Mouse (Mus musculus): Measurements from ENCODE around the gene Tbck. TPM values are rescaled to one million over a fixed set of nuclear protein-coding genes. Genes with fewer than 3 reads are reported as not detected.
A peak's percentile ranks its signal among the peaks of the same experiment; 100 is the strongest.

Tbck gene
- 10 to 100 TPM; 29.4 to 30.8 TPM for total RNA-seq (2021)

DNA sequence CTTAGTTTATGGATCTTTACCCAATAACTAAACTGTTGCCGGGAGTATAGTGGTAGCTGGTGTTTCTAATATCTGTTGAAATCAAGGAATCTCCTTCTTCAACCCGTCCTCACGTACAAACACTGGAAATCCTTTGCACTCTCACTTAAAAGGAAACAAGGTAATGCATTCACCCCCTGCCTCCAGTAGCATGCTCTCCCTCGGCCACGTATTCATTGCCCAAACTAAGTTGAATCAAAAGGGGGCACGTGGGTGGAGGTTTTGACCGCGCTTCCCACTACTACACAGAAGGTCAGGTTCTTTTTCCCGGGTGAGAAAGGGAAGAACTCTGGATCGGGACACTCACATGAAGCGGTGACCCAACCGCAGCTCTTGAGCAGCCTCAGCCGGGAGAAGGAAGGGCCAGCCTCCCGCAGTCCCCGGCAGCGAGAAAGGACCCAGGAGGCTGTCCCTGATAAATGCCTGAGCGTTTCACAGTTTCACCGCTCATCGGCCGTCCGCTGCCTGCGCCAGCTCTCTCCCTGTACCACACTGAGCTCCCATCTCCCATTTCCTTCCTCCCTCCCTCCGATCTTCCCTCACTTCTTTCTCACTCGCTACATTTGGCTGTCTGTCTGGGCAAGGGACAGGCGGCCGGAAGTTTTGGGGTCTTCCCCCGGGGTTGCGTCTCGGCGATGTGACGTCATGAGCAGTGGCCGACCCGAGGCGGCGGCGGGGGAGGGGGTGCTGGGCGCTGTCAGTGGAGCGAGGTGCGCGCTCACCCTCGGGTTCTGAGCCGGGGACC lies at the start of gene Tbck:
Tbck (plus strand) TSS at position 698 of the 784 bp plus-strand sequence.
- intact Hi-C loops (cut with DNase I) = no loop called here
- peak; percentile 96 for DNase-seq (ENCODE audit: low spot score in 2 of 2)

DNA sequence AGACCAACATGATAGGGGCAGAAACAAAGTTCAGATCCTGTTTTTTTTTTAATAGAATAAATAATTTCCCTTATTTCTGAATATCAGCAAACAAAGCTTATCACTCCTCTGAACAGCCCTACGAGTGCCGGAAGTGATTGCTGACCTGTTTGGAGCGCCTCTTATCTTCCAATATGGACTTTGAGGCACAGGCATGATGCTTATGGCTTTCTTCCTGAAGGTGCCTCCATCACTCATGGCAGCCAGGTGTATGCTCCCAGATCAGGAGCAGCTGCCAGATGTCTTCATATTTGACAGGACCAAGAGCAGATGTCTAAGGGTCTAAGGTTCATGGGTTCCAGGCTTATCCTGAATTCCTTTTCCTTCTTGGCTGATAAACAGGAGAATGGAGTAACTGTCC lies 46.9 kb upstream of the Tbck start:
- intact Hi-C loops (cut with DNase I) = no loop called here

DNA sequence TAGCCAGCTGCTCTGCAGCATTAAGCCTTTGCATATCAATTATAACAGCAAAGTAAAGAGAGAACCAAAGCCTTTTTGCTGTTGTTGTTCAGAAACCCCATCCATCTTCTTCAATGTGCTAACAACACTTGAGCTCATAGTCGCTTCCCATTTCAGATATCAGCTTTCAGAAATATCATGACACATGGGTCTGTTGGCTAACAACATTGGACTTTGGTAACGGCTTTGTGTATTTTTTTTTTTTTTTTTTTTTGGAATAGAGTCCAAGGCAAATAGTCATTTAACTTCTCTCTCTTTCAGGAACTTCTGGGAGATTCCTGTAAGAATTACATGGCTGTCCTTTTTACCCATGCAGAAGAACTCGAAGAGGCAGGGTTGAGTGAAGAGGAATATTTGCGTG lies 39.9 kb upstream of the Tbck start:
- intact Hi-C loops (cut with DNase I) = no loop called here
- DNase-seq (ENCODE audit: low spot score in 2 of 2) = no peak

More for the DNA sequence above, 46.9 kb upstream of the Tbck start:
- no peak for DNase-seq (ENCODE audit: low spot score in 2 of 2)

DNA sequence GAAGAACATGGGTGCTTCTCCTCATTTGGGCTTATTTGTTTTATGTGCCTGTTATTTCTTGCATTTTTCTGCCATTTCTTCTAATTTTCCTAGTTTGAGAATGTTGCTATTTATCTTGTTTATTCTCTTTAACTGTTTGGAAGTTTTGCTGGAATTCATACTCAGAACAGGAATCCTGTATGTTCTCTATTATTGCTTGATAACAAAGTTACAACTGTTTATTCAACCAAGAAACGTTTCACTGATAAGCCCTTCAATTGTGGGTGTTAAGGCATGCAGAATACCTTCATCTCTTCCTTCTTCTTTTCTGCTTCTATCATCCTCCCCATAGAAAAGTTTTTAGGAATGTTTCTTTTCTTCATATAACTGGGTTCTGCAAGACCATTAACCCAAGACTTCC lies 37.1 kb upstream of the Tbck start:
- DNase-seq (ENCODE audit: low spot score in 2 of 2) = no peak
- intact Hi-C loops (cut with DNase I) = no loop called here

DNA sequence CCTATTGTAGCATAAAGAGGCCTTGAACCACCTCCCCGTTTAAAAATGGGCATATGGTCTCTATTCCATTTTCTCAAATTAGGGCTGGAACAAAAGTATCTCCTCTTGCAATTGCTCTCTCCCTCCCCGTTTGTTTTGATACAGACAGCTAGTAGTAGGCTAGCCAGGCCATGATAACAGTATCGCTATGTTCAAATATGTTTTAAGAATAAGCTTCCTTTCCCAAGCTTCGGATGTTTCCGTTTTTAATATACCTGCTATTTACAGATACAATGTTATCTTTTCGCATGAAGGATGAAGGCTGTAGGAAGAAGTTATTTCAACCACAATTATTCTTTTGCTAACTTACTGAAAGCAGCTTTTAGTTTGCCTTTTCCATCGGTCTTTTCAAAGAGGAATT lies 34.6 kb upstream of the Tbck start:
- intact Hi-C loops (cut with DNase I) = no loop called here
- DNase-seq (ENCODE audit: low spot score in 2 of 2) = no peak

DNA sequence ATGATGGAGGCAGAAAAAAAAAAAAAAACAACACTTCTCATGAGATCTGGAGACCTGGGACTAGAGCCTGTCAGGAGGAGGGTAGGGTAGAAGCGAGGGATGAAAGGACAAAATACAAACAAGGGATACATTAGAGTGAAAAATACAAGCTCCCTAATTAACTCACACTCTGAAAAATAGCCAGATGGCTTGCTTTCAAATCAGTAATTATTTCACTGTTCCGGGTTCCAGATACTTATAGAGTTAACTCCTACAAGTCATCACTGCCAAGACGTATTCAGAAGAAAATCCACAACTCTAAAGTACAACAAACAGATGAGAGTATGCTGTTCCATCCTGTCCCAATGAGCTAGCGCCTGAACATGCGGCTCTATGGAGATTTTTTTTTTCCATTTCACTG lies 33.8 kb upstream of the Tbck start:
- DNase-seq (ENCODE audit: low spot score in 2 of 2) = no peak
- intact Hi-C loops (cut with DNase I) = no loop called here

DNA sequence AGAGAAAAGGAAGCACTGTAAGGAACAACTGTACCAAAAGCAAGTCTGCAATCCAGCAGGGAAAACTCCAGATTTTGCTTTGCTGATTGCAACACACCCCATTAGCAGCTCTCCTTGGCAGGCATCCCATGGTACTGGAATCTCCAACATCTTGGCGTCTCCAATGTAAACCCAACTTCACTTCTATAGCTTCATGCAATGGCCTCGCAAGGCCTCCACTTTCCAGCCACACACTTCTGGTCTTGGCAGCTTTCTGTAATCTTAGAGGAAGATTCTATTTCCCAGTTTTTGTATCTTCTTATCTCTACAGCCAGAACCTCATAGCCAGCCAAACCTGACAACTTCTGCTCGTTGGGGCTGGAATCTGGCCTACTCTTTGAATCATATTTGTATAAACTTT lies 32.2 kb upstream of the Tbck start:
- DNase-seq (ENCODE audit: low spot score in 2 of 2) = no peak
- intact Hi-C loops (cut with DNase I) = no loop called here

DNA sequence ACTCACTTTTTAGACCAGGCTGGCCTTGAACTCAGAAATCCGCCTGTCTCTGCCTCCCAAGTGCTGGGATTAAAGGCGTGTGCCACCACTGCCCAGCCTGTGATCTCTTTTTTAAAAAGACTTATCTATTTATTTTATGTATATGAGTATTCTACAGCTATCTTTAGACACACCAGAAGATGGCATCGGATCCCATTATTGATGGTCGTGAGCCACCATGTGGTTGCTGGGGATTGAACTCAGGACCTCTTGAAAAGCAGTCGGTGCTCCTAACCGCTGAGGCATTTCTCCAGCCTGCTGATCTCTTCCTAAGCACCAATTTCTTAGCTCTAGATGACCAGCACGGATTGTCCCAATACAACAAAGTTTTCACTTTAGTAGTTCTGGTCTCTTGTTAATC lies 30.0 kb upstream of the Tbck start:
- no peak for DNase-seq (ENCODE audit: low spot score in 2 of 2)
- intact Hi-C loops (cut with DNase I) = no loop called here

DNA sequence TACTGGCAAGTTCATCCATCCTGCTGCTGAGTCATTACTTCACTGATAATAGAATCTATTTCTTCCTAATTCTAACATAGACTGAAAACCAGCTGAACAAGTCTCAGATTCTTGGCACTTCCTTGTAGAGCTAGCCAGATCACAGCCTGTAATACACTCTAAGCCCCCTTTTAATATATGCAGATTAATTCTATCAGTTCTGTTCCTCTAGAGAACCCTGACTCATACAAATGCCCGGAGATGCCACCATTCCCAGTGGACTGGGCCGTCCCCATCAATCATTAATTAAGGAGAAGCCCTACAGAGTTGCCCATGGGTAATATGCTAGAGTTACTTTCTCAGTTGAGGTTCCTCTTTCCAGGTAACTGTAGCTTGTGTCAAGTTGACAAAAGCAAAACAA lies 28.0 kb upstream of the Tbck start:
- no peak for DNase-seq (ENCODE audit: low spot score in 2 of 2)
- intact Hi-C loops (cut with DNase I) = no loop called here

DNA sequence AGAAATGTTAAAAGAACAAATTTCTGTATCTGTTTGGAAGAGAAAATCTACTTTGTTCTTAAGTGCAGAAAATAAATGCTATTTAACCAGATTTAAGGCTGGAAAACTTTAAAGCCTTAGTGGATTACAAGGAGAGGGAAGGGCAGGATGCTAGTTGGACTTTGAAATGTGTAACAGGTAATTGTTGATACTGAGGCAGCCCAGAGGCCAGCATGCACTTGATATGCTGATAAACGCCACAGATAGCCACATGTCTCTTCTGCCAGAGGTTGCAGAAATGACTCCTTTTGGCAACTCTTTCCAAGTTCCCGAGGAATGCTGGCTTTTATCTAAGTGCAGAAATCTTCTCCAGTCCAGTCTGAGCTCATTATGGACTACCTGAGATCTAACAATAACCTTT lies 6.5 kb upstream of the Tbck start:
- intact Hi-C loops (cut with DNase I) = no loop called here
- DNase-seq (ENCODE audit: low spot score in 2 of 2) = no peak

DNA sequence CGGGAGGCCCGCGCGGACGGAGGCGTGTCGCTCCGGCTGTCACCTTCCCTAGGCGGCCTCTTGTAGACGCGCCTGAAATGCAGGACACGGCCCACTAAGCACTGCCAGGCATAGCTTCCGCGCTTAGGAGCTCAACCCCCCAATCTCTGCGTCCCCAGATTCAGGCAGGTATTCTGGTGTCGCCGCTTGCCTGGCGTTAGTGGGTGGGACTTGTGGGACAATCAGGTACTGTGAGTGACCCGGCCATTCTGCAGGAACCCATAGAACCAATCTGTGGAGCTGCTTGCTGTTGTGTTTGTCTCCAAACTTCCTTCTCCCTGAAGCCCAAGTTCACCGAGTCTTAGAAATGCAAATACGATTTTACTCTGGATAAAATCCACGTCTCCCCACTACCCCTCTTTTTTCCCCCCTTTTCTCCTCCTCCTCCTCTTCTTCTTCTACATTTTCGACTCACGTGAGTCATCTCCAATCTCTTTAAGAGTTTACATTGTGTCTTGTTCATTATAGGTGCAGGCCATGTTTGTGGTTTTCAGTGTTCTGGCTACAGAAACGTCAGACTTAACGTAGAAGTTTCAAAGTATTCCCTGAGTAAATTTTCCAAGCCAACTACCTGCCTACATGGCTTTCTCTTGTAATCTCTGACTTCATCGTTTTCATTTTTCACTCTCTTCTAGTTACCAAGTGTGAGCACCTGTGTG lies 436 bp downstream of the Tbck start, which contains the start of gene Aimp1:
Aimp1 (minus strand) TSS at position 140 of the 698 bp plus-strand sequence.
- intact Hi-C loops (cut with DNase I) = no loop called here
- no peak for DNase-seq (ENCODE audit: low spot score in 2 of 2)

DNA sequence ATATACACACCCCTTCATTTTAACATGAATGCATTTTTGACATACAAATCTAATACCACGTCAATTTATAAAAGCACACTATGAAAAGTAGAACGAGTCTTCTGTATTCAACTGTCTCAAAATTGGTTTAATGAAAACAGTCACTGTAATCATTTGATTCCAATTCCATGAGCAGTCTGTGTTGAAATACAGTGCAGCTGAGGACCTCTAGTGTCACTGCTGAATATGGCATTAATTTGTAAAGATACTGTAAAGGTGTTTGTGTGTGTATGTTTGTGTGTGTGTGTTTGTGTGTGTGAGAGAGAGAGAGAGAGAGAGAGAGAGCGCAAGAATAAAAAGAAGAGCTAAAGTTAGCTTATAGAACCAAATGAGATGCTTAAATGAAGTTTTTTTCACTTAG lies 17.4 kb downstream of the Tbck start:
- intact Hi-C loops (cut with DNase I) = no loop called here
- peak in 1 of 2 experiments; percentile 14 for DNase-seq (ENCODE audit: low spot score in 2 of 2)

DNA sequence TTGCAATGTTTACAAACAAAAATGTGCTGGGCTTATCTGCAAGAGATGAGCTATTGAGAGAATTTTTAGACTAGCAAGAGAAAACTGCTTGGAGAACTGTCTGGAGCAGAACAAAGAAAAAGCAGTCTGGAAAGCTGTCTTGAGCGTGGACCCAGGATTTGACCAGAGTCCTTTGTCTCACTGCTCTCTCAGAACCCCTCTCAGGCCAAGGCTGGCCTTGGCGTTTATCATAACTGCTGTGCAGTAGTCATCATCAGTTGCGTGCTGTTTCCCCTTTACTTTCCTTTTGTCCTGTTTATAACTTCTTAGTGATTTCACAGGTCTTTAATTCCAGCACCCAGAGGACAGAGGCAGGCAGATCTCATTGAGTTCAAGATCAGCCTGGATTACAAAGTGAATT lies 20.3 kb downstream of the Tbck start:
- intact Hi-C loops (cut with DNase I) = no loop called here
- no peak for DNase-seq (ENCODE audit: low spot score in 2 of 2)

DNA sequence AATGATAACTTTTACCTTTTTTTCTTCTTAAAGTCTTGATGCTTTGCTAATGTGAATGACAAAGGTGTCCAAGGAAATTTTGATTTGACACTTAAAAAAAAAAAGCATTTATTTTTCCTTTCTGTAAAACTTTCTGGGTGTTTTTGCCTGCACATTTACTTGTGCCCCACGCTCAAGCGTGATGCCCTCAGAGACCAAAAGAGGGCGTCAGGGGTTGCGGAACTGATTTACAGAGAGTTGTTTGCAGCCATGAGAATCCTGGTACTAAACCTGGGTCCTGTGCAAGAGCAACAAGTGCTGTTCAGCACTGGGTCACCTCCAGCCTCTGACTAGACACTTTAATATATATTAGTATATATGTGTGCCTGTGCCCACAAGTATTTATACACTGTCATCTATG lies 23.0 kb downstream of the Tbck start:
- DNase-seq (ENCODE audit: low spot score in 2 of 2) = no peak
- intact Hi-C loops (cut with DNase I) = no loop called here

DNA sequence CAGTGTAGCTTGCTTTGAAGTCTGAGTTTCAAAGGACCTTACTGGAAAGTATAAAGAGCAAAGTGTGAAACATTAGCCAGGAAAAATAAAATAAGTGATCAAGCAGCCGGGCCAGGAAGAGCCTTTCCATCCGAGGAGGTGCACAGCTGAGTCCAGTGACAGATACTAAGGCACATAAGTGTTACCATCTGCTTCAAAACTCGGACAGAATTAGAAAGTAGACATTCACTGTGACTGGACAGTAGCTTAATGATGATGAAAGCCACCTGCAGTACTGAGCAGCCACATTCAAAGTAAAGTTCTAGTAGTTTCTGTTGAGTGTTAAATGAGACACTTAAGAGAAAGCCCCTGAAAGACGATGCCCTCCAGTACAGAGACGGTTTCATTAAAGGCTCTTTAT lies 30.0 kb downstream of the Tbck start:
- intact Hi-C loops (cut with DNase I) = no loop called here
- no peak for DNase-seq (ENCODE audit: low spot score in 2 of 2)

DNA sequence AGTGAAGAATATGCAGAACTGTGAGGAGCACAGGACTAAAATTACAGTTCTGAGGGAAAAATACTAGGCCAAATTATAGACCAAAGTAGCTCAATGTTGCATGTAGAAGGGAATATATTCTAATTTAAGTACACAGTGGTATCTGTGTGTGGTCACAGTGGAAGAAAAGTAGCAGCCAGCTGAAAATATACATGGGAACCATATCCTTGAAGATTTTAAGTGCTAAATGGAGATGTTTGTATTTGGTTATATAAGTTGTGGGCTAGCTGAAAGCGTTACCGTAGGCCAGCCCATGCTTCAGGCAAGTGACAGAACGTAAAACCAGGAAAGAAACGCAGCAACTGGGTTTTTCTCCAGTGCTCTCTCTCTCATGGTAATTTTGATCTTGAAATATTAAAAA lies 33.4 kb downstream of the Tbck start:
- intact Hi-C loops (cut with DNase I) = no loop called here
- peak in 1 of 2 experiments; percentile 44 for DNase-seq (ENCODE audit: low spot score in 2 of 2)

DNA sequence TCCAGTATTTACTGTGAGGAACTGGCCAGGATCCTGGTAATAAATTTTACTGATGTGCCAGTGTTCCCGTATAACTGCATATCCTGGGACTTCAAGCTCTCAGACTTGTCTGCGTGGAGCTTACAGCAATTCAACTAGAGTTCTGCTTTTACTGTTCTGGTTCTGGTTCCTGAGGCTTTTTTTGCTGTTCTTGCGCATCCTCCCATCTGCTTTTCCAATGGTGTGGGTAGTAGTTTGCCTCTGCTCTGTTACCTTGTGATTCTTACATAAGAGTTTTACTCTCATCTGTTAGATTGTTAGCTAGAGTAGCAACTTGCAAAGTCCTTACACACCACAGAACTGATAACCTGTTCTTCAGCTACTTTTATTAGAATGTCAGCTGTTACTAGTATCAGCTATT lies 40.4 kb downstream of the Tbck start:
- DNase-seq (ENCODE audit: low spot score in 2 of 2) = peak in 1 of 2 experiments; percentile 81
- intact Hi-C loops (cut with DNase I) = no loop called here

DNA sequence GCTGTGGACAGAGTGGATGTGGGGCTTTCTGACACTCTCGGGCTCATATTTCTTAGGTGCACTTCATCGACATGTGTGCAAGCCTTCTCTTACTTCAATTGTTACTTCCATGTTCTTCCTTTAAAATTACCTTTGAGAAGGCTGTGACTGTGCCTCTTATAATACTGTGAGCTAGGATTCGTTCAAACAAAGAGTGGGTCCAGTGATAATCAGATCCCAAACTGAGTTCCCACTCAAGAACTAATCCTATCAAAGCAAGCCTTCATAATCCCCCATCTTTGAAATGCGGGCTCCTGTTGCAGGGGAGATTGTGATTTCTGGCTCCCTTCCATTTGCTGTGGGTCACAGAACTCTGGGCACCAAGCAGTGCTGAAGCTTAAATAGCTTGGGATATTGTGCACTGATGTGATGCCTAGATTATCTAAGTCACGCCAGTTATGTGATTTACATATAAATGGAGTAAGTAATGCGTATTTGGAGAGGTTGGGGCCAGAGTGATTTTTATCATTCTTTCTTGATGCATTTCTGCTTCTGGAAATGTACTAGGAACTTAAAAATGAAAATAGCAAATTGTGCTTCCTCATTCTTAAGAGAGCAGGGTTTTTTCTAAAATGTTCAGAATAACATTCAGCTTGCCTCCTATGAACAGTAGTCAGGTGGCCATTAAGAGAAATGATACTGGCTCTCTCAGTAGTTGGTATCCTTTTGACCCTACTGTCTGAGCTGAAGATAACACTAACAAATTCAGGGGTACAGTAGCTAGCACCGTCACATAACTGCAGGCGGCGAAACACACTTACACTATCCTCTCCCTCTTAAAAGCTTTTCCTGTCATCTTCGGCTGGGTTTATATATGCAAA lies 60.6 kb downstream of the Tbck start:
- DNase-seq (ENCODE audit: low spot score in 2 of 2) = no peak
- intact Hi-C loops (cut with DNase I) = loop anchor here (5.0 kb wide), 2 partner anchors 348 to 528 kb away; partner anchors contain the start of genes Gstcd and Ints12

DNA sequence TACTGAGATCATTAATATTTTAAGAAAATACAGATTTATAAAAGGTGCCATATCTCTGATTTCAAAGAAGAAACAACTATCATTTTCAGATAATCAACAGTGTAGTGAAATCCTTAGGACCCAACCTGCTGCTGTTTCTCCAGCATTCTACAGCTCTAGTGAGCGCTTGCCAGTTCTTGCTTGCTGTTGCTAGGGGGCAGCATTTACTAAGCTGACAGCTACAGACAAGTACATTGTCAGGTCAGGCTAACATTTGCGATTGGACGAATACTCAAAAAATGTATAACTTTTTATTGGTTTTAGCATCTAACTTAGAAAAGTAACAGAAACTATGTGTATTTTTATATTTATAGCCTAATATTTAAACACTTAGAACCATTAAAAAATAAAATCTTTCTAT lies 63.1 kb downstream of the Tbck start:
- intact Hi-C loops (cut with DNase I) = loop anchor here (5.0 kb wide), 2 partner anchors 345 to 525 kb away; partner anchors contain the start of genes Gstcd and Ints12
- peak; percentile 59 to 81 for DNase-seq (ENCODE audit: low spot score in 2 of 2)

DNA sequence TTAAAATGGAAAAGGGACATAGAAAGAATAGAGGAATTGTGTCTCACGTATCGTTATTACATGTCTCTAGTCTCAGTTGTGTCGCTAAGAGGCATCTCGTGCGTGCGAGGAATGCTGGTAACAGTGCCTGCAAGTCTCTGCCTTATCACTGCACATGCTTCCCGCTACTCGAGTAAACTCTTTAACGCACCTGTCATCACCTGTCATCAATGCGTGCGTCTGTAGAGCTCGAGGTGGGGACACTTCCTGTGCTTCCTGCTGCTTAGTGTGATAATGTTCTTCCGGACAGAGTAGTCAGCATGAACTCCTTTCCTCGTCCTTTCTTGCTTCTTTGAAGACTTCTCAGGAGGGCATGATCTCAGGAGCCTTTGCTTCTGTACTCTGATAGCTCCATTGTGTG lies 63.8 kb downstream of the Tbck start:
- no peak for DNase-seq (ENCODE audit: low spot score in 2 of 2)
- intact Hi-C loops (cut with DNase I) = loop anchor here (5.0 kb wide), 2 partner anchors 345 to 525 kb away; partner anchors contain the start of genes Gstcd and Ints12
